Mouse (Mus musculus) heart, postnatal 14 days (tissue): ENCODE data around the gene Lactb. TPM values are rescaled to one million over a fixed set of nuclear protein-coding genes. Genes with fewer than 3 reads are reported as not detected.

Experiments
- DNase-seq, 2 experiments: peaks; one replicate each; pipeline ENCODE4 v3.0.0; 2021 to 2022
- intact Hi-C: fragments of 180-260 bp; cut with DNase I; formaldehyde crosslinking; loops from one replicate; pipeline ENCODE4 v1.15.1; 2025
- total RNA-seq, 2 experiments: library from RNA; stranded (reverse); gene quantifications; 2 replicates each; pipeline ENCODE4 v1.2.3; 2021

Gene Lactb
- total RNA-seq, 2 experiments from 2014 or later = 22.6 to 23.8 TPM

- no peak for DNase-seq
- intact Hi-C loops = no loop called here
Measured at GRCm38 (mm10) chr9:66985377-66985776, 10.1 kb upstream of the Lactb start.

- no peak for DNase-seq
- intact Hi-C loops = no loop called here
Measured at GRCm38 (mm10) chr9:66982085-66982484, 6.8 kb upstream of the Lactb start.

GRCm38 (mm10) chr9:66980458-66980857 is 5.2 kb upstream of the Lactb start:
- intact Hi-C loops = no loop called here

GRCm38 (mm10) chr9:66978468-66978867 is 3.2 kb upstream of the Lactb start:
- intact Hi-C loops = no loop called here
- no peak for DNase-seq

More at GRCm38 (mm10) chr9:66980458-66980857, 5.2 kb upstream of the Lactb start:
- DNase-seq = peak; percentile 64 to 81

- DNase-seq = no peak
- intact Hi-C loops = no loop called here
Measured at GRCm38 (mm10) chr9:66977982-66978381, 2.7 kb upstream of the Lactb start.

GRCm38 (mm10) chr9:66977121-66977520 is 1.8 kb upstream of the Lactb start:
- no peak for DNase-seq
- intact Hi-C loops = no loop called here

- intact Hi-C loops = no loop called here
- peak; percentile 74 to 78 for DNase-seq
Measured at GRCm38 (mm10) chr9:66974721-66975225, 511 bp downstream of the Lactb start.

- intact Hi-C loops = no loop called here
- no peak for DNase-seq
Measured at GRCm38 (mm10) chr9:66971116-66971515, 4.2 kb downstream of the Lactb start.

GRCm38 (mm10) chr9:66967492-66967891 is 7.8 kb downstream of the Lactb start:
- DNase-seq = no peak
- intact Hi-C loops = no loop called here

GRCm38 (mm10) chr9:66961478-66961877 is 13.8 kb downstream of the Lactb start:
- no peak for DNase-seq
- intact Hi-C loops = no loop called here

GRCm38 (mm10) chr9:66957451-66957850 is 17.8 kb downstream of the Lactb start:
- intact Hi-C loops = no loop called here
- no peak for DNase-seq

GRCm38 (mm10) chr9:66952886-66953285 is 22.4 kb downstream of the Lactb start:
- intact Hi-C loops = no loop called here
- DNase-seq = no peak

- intact Hi-C loops = no loop called here
- DNase-seq = no peak
Measured at GRCm38 (mm10) chr9:66952321-66952720, 23.0 kb downstream of the Lactb start.

GRCm38 (mm10) chr9:66948536-66948935 is 26.7 kb downstream of the Lactb start:
- intact Hi-C loops = no loop called here
- DNase-seq = no peak

GRCm38 (mm10) chr9:66945647-66946641 is 29.3 kb downstream of the Lactb start, which contains the start of gene Rps27l:
Gene Rps27l, plus strand, starts transcription at chr9:66946086.
- peak; percentile 96 to 97 for DNase-seq
- intact Hi-C loops = no loop called here

- DNase-seq = no peak
- intact Hi-C loops = no loop called here
Measured at GRCm38 (mm10) chr9:66945161-66945560, 30.1 kb downstream of the Lactb start.

GRCm38 (mm10) chr9:66938836-66939235 is 36.4 kb downstream of the Lactb start:
- intact Hi-C loops = loop anchor here (5.0 kb wide), 2 partner anchors 107 to 292 kb away; partner anchors contain the start of gene Aph1c
- DNase-seq = peak; percentile 14 to 67

- DNase-seq = peak; percentile 50 to 55
- intact Hi-C loops = loop anchor here (5.0 kb wide), 2 partner anchors 105 to 290 kb away; partner anchors contain the start of gene Aph1c
Measured at GRCm38 (mm10) chr9:66937507-66937906, 37.8 kb downstream of the Lactb start.

GRCm38 (mm10) chr9:66933869-66934808 is 41.1 kb downstream of the Lactb start:
- DNase-seq = no peak
- intact Hi-C loops = no loop called here

GRCm38 (mm10) chr9:66930351-66930750 is 44.9 kb downstream of the Lactb start:
- intact Hi-C loops = no loop called here
- no peak for DNase-seq
